Mouse (Mus musculus): ENCODE measurements at regions not wholly inside any gene's neighbourhood (a gene's known extent, or its start where the extent isn't known, plus 50 kb on each side); places are given as distances from the start of the nearest gene placed in this dataset.

GRCm38 (mm10) chr1:19674397-19674770 lies 465.7 kb downstream of the Tfap2b start:
- Histone ChIP-seq H3K9me3 (ENCODE audit: low read length) (no peaks in the 10 kb centered on the region), H3K4me2 (ENCODE audit: low read depth, low read length) (no peak overlapping the region), H3K27ac (no peak overlapping the region), H3K27me3 (ENCODE audit: insufficient read depth, low read length) (no peaks in the 10 kb centered on the region), H3K36me3 (ENCODE audit: insufficient read depth, low read length) (no peaks in the 10 kb centered on the region), H3K4me3 (ENCODE audit: low read length) (no peak overlapping the region), H3K9ac (replicated peaks; ENCODE audit: low read length) (no peak overlapping the region), H3K4me1 (ENCODE audit: insufficient read depth, low read length) (no peaks in the 10 kb centered on the region)
- ATAC-seq (no peak), DNase-seq (ENCODE audit: low spot score) (peak; percentile 7)
- WGBS, result 34% methylated on average over 3 of the region's 3 CpGs
- no peak for TF ChIP-seq CTCF (IDR thresholded peaks at IDR 0.05; ENCODE audit: low read depth)

GRCm38 (mm10) chr1:19681024-19681778 lies 472.5 kb downstream of the Tfap2b start:
- H3K36me3 ChIP-seq (ENCODE audit: insufficient read depth, low read length), result no peaks in the 10 kb centered on the region
- no peak overlapping the region for H3K4me3 ChIP-seq (ENCODE audit: low read length)
- no peak overlapping the region for H3K9ac ChIP-seq (replicated peaks; ENCODE audit: low read length)
- H3K27me3 ChIP-seq (ENCODE audit: insufficient read depth, low read length), result no peaks in the 10 kb centered on the region
- TF ChIP-seq CTCF (IDR thresholded peaks at IDR 0.05; ENCODE audit: low read depth), result no peak
- ATAC-seq (no peak), DNase-seq (ENCODE audit: low spot score) (no peak)
- no peaks in the 10 kb centered on the region for H3K4me1 ChIP-seq (ENCODE audit: insufficient read depth, low read length)
- WGBS, result 37% methylated on average over 12 of the region's 12 CpGs
- H3K4me2 ChIP-seq (ENCODE audit: low read depth, low read length), result no peak overlapping the region
- no peak overlapping the region for H3K27ac ChIP-seq
- H3K9me3 ChIP-seq (ENCODE audit: low read length), result no peaks in the 10 kb centered on the region
